Mouse (Mus musculus): ENCODE measurements around the gene Gm20503.

Gene Gm20503

DNA sequence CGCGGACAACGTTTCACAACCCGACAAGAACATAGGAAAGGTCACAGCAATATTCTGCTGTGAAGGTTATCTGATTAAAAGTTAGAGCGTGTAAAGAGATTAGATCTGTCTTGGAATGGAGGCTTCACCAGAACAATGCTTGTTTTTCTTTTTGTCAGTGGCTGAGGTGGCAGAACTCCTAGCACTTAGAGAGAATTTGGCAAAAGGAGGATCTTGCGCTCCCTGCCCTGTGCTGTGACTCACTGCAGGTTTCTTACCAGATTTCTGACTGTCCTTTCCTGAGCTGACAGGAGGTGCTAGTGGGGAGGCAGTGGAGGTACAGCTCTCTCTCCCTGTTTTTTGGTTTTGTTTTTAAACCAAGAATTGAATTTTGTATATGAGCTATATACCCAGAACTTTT is 4.0 kb downstream of the Gm20503 start:
- DNase-seq (ENCODE audit: low read depth, low spot score): no peak

GRCm38 (mm10) chr4:59007974-59008373 is 5.0 kb downstream of the Gm20503 start:
- DNase-seq (ENCODE audit: low read depth, low spot score): no peak

DNA sequence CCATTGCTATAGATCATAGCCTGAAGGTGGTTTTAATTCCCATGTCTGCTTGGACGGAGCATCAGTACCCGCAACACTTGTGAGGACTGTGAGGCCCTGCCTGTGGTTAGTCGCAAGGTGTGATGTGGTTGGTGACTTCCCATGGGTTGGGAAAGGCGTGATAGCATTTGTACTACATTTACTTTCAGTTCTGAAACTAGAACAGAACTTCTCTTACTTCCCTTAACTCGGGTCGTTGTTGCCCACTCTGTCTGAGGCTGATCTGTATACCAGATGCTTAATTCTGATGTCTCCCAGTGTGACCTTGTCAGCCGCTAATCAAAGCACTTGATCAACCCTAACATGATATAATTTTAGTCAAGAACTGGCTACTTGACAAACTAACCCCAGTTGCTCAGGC is 6.2 kb downstream of the Gm20503 start:
- no peak for DNase-seq (ENCODE audit: low read depth, low spot score)

- no peak for DNase-seq (ENCODE audit: low read depth, low spot score)
These were observed 6.7 kb downstream of the Gm20503 start for GRCm38 (mm10) chr4:59009696-59010095.

- no peak for DNase-seq (ENCODE audit: low read depth, low spot score)
These were observed 8.4 kb downstream of the Gm20503 start for GRCm38 (mm10) chr4:59011446-59011845.

DNA sequence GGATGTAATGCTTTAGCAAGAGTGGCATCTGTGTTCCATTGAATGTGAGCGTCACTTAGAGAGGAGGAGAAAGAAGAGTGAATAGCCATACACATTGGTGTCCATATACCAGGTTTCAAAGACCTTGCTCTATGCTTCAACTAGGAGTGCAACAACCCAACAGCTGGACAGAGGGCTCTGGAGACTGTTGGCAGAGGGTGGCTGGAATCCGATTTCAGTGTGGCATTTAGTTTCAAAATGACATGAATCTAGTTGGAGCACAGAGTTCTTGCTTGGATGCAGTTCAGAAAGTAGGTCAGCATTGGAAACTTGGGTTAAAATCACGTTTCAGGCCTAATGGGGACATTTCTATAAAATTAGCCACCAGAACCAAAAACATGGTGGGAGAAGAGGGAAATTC is 12.2 kb downstream of the Gm20503 start:
- peak; percentile 45 for DNase-seq (ENCODE audit: low read depth, low spot score)

GRCm38 (mm10) chr4:59016922-59017321 is 13.9 kb downstream of the Gm20503 start:
- DNase-seq (ENCODE audit: low read depth, low spot score): no peak

DNA sequence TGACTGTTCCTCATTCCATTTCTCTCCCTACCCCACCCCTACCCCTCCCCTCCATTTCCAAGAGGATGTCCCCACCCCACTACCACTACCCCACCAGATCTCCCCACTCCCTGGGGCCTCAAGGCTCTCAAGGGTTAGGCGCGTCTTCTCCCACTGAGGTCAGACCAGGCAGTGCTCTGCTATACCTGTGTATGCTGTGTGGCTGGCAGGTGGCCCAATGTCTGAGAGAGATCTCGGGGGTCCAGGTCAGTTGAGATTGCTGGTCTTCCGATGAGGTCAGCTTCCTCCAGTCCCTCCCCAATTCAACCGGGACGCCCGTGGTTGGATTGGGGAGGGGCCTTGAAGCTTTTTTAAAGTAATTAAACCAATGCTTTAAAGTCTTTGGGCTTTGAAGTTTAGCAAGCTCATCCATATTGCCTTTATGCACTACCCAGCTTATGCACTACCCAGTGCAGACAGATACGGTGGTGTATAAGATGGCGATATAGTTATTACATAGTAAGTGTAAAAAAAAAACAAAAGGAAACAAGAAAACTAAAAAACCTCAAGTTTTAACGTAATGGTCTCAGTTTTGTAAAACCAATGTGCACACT is 31.4 kb downstream of the Gm20503 start:
- no peak for DNase-seq (ENCODE audit: low read depth, low spot score)

DNA sequence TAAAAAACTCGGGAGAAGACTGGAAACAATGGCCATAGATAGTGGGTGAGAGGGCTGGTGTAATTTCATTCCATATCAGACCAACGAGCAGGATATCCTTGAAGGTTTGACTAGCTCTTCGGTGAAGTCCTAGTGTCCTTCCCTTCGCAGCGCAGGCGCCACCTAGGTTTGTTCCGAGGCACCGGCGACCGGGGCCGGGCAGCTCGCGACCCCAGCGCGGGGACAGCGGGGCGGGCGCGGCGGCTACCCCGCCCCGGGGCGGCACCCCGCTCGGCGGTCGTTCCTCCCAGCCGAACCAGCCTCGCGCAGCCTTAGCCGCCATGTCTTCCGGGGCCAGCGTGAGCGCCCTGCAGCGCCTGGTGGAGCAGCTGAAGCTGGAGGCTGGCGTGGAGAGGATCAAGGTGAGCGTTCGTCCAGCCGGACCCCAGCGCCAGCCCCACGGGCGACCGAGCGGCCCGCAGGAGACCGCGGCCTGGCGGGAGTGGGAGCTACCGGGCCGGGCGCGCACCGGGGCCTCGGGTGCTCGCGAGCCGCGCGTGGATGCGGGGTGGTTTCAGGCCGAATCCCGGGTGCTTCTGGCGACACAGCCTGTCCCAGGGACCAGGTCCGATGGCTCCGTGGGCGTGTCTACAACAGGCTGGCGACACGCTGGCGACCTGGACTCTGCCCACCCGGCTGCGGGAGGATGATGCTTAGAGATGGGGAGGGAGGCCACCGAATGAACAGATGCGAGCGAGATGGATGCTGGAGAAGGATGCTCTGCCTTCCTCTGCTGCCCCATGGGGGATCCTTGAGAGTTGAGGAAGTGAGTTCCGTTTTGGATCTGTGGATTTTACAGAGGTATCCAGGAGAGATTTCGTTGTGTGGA is 32.1 kb downstream of the Gm20503 start, which contains the start of gene Gng10:
Gene Gng10, plus strand, starts transcription at position 171 of the 868 bp plus-strand sequence.
- no peak for DNase-seq (ENCODE audit: low read depth, low spot score)

- no peak for DNase-seq (ENCODE audit: low read depth, low spot score)
These were observed 32.9 kb downstream of the Gm20503 start for GRCm38 (mm10) chr4:59035786-59036350.

- peak; percentile 62 for DNase-seq (ENCODE audit: low read depth, low spot score)
These were observed 33.6 kb downstream of the Gm20503 start for GRCm38 (mm10) chr4:59036490-59037127.

DNA sequence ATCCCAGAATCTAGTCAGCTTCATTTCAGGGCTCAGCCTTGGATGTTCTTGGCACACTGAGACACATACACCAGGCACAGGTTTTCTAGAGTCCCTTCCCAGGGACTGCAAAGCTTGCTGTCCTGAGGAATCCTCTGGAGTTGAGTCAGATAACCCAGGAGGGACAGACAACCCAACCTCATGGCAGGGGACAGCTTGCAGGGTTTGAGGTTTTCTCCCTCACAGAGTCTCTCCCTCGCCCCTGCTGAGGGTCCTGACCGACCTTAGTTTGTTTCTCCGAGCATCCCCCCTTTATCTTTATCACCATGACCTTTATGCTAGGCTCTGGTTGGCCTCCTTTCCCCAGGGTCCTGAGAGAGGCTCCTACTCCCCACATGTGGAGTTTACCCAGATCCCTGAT is 34.5 kb downstream of the Gm20503 start:
- no peak for DNase-seq (ENCODE audit: low read depth, low spot score)

DNA sequence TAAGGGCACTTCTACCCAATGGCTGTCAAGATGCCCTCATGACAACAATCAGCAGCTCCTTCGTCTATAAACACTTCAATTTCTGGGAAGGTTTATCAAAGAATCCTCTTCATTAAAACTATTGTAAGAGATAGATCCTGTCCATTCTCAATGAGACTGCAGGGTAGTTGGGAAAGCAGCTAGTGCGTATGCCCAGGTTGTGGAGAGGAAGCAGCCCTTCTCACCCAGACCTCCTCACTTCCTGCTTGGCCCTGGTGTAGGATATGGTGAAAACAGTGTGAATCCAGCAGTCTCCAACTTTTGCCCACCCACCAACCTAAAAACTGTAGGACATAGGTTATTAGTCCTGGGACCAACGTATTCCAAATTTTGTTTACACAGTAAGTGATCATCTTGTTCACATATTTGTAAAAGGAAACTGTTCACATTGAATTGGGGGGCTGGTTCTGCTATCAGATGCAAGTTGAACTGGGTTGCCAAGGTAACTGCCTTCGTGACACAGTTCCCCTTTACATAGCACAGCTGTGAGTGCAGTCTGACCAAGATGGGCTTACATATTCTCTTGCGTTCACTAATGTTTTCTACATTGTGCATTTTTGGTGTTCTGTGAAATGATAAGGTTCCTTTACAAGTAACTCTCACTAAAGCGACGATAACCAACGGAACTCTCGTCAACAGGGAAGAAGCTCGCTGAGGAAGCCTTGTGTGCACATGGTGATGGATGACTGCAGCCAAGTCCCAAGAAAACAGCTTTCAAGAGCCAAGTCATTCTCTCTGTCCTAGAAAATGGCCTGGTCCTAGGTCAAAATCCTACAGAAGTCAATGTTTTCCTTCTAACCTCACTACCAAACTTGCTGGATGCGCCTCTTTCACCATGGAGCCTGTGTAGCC is 37.6 kb downstream of the Gm20503 start:
- no peak for DNase-seq (ENCODE audit: low read depth, low spot score)

DNA sequence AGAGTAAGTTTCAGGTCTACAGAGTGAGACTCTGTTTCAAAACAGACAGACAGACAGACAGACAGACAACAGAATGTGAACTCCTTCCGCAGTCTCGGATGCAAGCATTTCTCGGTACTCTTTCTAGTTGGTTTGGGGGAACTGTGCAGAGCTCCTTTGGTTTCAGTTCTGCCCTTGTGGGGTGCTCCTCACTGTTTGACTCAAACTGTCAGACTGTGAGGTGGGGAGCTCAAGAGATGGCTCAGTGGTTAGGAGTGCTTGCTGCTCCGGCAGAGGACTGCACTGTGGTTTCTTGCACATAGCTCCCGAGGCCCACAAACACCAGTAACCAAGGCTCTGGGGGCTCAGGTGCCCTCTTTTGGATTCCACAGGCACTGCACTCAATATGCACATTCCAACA is 40.1 kb downstream of the Gm20503 start:
- no peak for DNase-seq (ENCODE audit: low read depth, low spot score)

DNA sequence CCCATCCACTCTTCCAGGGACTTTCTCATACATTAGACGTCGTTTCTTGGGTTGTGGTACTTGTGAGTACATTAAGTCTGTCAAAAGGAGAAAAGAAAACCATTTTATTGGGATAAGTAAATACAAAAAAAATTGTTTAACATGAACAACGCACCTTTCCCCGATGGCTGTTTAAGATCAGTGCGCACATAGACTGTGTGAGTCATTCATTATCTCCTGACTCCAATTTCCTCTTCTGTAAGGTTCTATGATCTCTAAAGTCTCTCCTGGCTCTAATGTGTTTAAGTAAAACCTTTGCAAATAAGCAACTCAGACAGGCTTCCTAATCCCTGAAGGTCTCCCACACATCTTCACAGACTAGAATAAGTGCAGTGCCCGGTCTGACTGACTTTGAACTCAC is 40.9 kb downstream of the Gm20503 start:
- DNase-seq (ENCODE audit: low read depth, low spot score): no peak

DNA sequence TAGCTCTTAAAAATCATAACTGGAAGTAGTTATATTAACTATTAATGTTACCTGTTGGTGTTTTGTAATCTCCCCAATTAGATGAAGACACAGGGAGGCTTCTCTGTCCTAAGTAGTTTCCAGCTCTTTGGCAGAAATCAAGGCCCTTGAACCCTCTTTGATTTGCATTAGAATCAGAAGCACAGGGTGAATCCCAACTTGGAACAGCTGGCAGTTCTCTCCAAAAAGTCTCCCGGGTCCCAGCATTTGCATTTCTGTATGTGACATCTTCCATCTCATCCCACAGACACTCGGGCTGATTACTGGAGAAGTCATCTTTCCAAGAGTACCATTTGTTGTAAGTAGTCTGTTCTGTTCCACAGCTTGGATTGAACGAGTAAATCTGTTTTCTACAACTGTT is 44.2 kb downstream of the Gm20503 start:
- DNase-seq (ENCODE audit: low read depth, low spot score): no peak

DNA sequence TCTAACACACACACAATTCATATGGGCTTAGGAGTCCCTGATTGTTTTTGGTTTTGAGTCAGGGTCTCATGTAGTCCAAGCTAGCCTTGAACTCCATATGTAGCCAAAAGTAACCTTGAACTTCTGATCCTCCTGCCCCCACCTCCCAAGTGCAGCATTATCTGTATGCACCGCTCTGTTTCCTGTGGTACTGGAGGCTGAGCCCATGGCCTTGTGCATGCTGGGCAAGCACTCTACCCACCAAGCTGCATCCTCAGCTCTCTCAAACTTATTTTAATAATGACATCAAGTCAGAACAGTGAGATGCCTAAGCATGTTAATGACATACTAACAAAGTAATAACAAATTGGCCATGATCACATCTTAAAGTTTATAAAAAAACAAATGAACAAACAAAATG is 48.1 kb downstream of the Gm20503 start:
- no peak for DNase-seq (ENCODE audit: low read depth, low spot score)

GRCm38 (mm10) chr4:59057929-59058328 is 54.9 kb downstream of the Gm20503 start:
- DNase-seq (ENCODE audit: low read depth, low spot score): no peak

DNA sequence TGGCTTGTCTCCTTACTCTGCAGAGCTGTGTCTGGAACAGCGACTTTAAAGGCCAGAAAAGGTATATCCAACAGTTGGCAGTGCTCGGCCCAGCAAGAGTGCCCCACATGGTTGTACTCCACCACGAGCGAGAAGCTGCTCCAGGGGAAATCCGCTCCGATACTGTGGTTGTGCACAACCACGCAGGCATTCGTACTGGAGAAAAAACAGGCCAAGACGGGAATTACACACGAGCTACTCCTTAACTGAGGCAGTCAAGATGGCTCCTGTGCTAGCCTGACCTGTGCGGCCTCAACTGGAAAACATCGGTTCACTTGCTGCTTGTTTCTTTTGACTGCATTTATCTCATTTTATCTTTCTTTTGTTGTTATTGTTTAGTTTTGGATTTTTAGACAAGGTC is 59.5 kb downstream of the Gm20503 start:
- DNase-seq (ENCODE audit: low read depth, low spot score): no peak

DNA sequence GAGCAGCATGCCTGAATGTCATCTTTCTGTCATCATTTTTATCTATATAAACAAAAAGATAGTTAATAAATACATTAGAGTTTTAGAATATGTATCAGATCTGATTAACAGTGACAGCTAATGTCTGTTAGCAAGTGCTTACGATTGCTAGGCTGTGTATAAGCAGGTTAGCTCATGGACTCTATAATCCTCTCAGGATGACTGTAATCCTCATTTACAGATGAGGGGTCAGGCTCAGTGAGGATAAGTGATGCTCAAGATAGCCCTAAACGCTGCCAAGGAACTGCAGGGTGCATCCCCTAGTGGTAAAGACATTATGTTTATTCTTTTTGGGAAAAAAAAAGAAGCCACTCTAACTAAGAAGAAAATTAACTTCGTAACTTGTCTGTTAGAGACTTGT is 66.3 kb downstream of the Gm20503 start:
- DNase-seq (ENCODE audit: low read depth, low spot score): no peak

GRCm38 (mm10) chr4:59083430-59083829 is 80.4 kb downstream of the Gm20503 start:
- no peak for DNase-seq (ENCODE audit: low read depth, low spot score)

Data from skeletal muscle tissue, adult 2 months (tissue).